Mouse (Mus musculus) heart, postnatal 36 days (tissue): ENCODE data around the gene Slamf1. TPM values are rescaled to one million over a fixed set of nuclear protein-coding genes. Genes with fewer than 3 reads are reported as not detected.

Experiments
- DNase-seq, 2 experiments: peaks; one replicate each; pipeline ENCODE4 v3.0.0; 2021 to 2022
- intact Hi-C: fragments of 180-260 bp; cut with DNase I; formaldehyde crosslinking; loops from one replicate; pipeline ENCODE4 v1.15.1; 2025
- total RNA-seq, 2 experiments: library from RNA; stranded (reverse); gene quantifications; 2 replicates each; pipeline ENCODE4 v1.2.3; 2021

The Slamf1 gene
- total RNA-seq: under 1 TPM; 0.57 to 0.58 TPM

GRCm38 (mm10) chr1:171766898-171767297 lies at the start of gene Slamf1:
TSS of gene Slamf1 (plus strand) at chr1:171767127.
- DNase-seq: no peak
- intact Hi-C loops: no loop called here

GRCm38 (mm10) chr1:171731195-171731594 lies 35.7 kb upstream of the Slamf1 start:
- no peak for DNase-seq

GRCm38 (mm10) chr1:171734898-171735297 lies 32.0 kb upstream of the Slamf1 start:
- no peak for DNase-seq
- intact Hi-C loops: no loop called here

More at GRCm38 (mm10) chr1:171731195-171731594, 35.7 kb upstream of the Slamf1 start:
- intact Hi-C loops: no loop called here

- intact Hi-C loops: no loop called here
- no peak for DNase-seq
Observed at GRCm38 (mm10) chr1:171748127-171748969, 18.6 kb upstream of the Slamf1 start.

- intact Hi-C loops: no loop called here
- DNase-seq: no peak
Observed at GRCm38 (mm10) chr1:171761853-171762448, 5.0 kb upstream of the Slamf1 start.

- no peak for DNase-seq
- intact Hi-C loops: no loop called here
Observed at GRCm38 (mm10) chr1:171770996-171771395, 4.1 kb downstream of the Slamf1 start.

GRCm38 (mm10) chr1:171772121-171772735 lies 5.3 kb downstream of the Slamf1 start:
- intact Hi-C loops: no loop called here
- DNase-seq: no peak

GRCm38 (mm10) chr1:171773232-171773989 lies 6.5 kb downstream of the Slamf1 start:
- no peak for DNase-seq
- intact Hi-C loops: no loop called here

GRCm38 (mm10) chr1:171774266-171774665 lies 7.3 kb downstream of the Slamf1 start:
- no peak for DNase-seq
- intact Hi-C loops: no loop called here

GRCm38 (mm10) chr1:171774678-171775077 lies 7.8 kb downstream of the Slamf1 start:
- intact Hi-C loops: no loop called here
- DNase-seq: no peak

- intact Hi-C loops: no loop called here
- DNase-seq: no peak
Observed at GRCm38 (mm10) chr1:171775781-171776180, 8.9 kb downstream of the Slamf1 start.

GRCm38 (mm10) chr1:171777026-171777425 lies 10.1 kb downstream of the Slamf1 start:
- DNase-seq: no peak
- intact Hi-C loops: no loop called here

GRCm38 (mm10) chr1:171782287-171782915 lies 15.5 kb downstream of the Slamf1 start:
- DNase-seq: no peak
- intact Hi-C loops: no loop called here

GRCm38 (mm10) chr1:171785871-171786270 lies 18.9 kb downstream of the Slamf1 start:
- intact Hi-C loops: no loop called here
- DNase-seq: no peak

GRCm38 (mm10) chr1:171787281-171788015 lies 20.5 kb downstream of the Slamf1 start:
- intact Hi-C loops: no loop called here
- no peak for DNase-seq

GRCm38 (mm10) chr1:171788461-171789283 lies 21.7 kb downstream of the Slamf1 start:
- intact Hi-C loops: no loop called here
- DNase-seq: no peak

- DNase-seq: no peak
- intact Hi-C loops: no loop called here
Observed at GRCm38 (mm10) chr1:171789407-171789806, 22.5 kb downstream of the Slamf1 start.

- intact Hi-C loops: no loop called here
Observed at GRCm38 (mm10) chr1:171791491-171791890, 24.6 kb downstream of the Slamf1 start.

GRCm38 (mm10) chr1:171796185-171796584 lies 29.3 kb downstream of the Slamf1 start:
- intact Hi-C loops: no loop called here
- no peak for DNase-seq

More at GRCm38 (mm10) chr1:171791491-171791890, 24.6 kb downstream of the Slamf1 start:
- DNase-seq: no peak
